Mouse (Mus musculus) liver, adult 2 months (tissue): Measurements from ENCODE around the gene Asf1b.

ENCODE experiments used
- CTCF ChIP-seq: fragments of 200-500 bp; IDR thresholded peaks from 2 replicates; pipeline ENCODE4 v1.5.1; 2011; ENCODE audit warnings: low read depth, low read length, control low read depth
- POLR2A ChIP-seq: fragments of 200-500 bp; IDR thresholded peaks from 2 replicates; pipeline ENCODE4 v1.6.1; 2011; ENCODE audit warnings: low read length, control low read depth; ENCODE audit not compliant: insufficient read depth; ENCODE audit errors: extremely low read depth

GRCm38 (mm10) chr8:83980845-83981244 lies 25.5 kb downstream of the Asf1b start:
- TF ChIP-seq CTCF (peak; percentile 27; the same call in 1 of the 2 replicates), POLR2A (no peak)
